Mouse (Mus musculus) liver, embryonic 16.5 days (tissue): ENCODE measurements around the gene Gpr108. TPM values are rescaled to one million over a fixed set of nuclear protein-coding genes. Genes with fewer than 3 reads are reported as not detected.

Experiments used
- ATAC-seq: fragments of 200-750 bp; cut with Nextera tagmentation; 2 replicates; pipeline ENCODE4 v1.8.0; 2017; ENCODE audit warnings: low read depth, mild to moderate bottlenecking, moderate number of reproducible peaks, moderate library complexity
- H3K27ac ChIP-seq: fragments of 300-500 bp; sonication (generic); 2 replicates; pipeline ENCODE4 v1.5.1; 2014; ENCODE audit warnings: mild to moderate bottlenecking, low read length
- H3K27me3 ChIP-seq: fragments of 300-500 bp; sonication (generic); 2 replicates; pipeline ENCODE4 v1.6.1; 2014; ENCODE audit warnings: low read depth, low read length, mixed read lengths; ENCODE audit not compliant: control insufficient read depth, insufficient read depth
- H3K36me3 ChIP-seq: fragments of 300-500 bp; sonication (generic); 2 replicates; pipeline ENCODE4 v1.6.1; 2014; ENCODE audit warnings: mild to moderate bottlenecking; ENCODE audit not compliant: control insufficient read depth, insufficient read depth
- H3K4me1 ChIP-seq: fragments of 300-500 bp; sonication (generic); 2 replicates; pipeline ENCODE4 v1.6.1; 2014; ENCODE audit warnings: low read depth, low read length, mixed read lengths; ENCODE audit not compliant: control insufficient read depth
- H3K4me2 ChIP-seq: fragments of 300-500 bp; sonication (generic); 2 replicates; pipeline ENCODE4 v1.6.1; 2014; ENCODE audit warnings: low read depth, low read length, mixed read lengths
- H3K4me3 ChIP-seq: fragments of 300-500 bp; sonication (generic); 2 replicates; pipeline ENCODE4 v1.5.1; 2014; ENCODE audit warnings: low read depth, mild to moderate bottlenecking, low read length
- H3K9ac ChIP-seq: fragments of 300-500 bp; sonication (generic); 2 replicates; pipeline ENCODE4 v1.6.1; 2014; ENCODE audit warnings: low read depth, low read length
- H3K9me3 ChIP-seq: fragments of 300-500 bp; sonication (generic); replicated peaks from 2 replicates; pipeline ENCODE4 v1.6.1; 2016; ENCODE audit warnings: low read length; ENCODE audit not compliant: control insufficient read depth
- WGBS: fragments of 180-500 bp; shearing (Covaris S2); extraction: QIAGEN DNeasy Blood & Tissue Kit; methylation state at CpG from one replicate; pipeline ENCODE4 v1.1.7; 2014; ENCODE audit not compliant: insufficient replicate concordance; 5-methylcytosine and 5-hydroxymethylcytosine counted together
- microRNA-seq: library from miRNA; unstranded; fragments of <30 nt; microRNA quantifications from one replicate; pipeline ENCODE4, GENCODE M21; 2016
- polyA plus RNA-seq: library from polyadenylated mRNA; unstranded; fragments of >200 nt; fragmentation: Nextera tagmentation; extraction: Ambion mirVana; gene quantifications from 2 replicates; pipeline ENCODE4 v1.2.1, GENCODE M21; 2015

Gene Gpr108
- polyA plus RNA-seq, 1 experiment from 2014 or later: 12.6 TPM

DNA sequence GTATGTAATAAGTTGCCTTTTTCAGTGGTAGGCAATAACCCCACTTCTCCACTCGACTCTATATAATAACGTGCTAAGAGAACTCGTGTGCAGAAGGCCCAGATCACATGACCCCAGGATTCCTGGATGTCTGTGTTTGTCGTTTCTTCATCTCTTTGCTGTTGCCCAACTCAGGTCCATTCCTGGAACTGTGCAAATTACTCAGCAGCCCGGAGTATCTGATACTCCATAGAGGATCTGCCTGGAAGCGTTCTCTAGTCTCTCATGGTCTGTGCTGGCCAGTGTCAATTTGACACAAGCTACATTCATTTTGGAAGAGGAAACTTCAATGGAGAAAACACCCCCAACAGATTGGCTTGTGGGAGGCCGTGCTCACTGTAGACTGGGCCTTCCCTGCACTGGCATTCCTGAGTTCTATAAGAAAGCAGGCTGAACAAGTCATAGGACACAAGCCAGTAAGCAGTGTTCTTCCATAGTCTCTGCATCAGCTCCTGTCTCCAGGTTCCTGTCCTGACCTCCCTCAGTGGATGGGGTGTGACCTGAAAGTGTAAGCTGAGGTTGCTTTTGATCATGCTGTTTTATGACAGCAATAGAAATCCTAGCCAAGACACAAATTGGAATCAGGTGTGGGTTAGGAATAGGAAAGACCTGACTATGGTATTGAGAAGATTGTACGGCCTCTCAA lies 52.8 kb downstream of the Gpr108 start:
- 53% methylated on average over 8 of the region's 8 CpGs for WGBS
- Histone ChIP-seq H3K27ac (no peak overlapping the region), H3K4me1 (no peaks in the 10 kb centered on the region; the same call in none of the 2 replicates), H3K9me3 (no peaks in the 10 kb centered on the region), H3K36me3 (no peaks in the 10 kb centered on the region), H3K4me3 (no peak overlapping the region), H3K27me3 (no peaks in the 10 kb centered on the region), H3K9ac (no peak overlapping the region), H3K4me2 (no peak overlapping the region)
- ATAC-seq: peak; percentile 43; the same call in 1 of the 2 replicates

DNA sequence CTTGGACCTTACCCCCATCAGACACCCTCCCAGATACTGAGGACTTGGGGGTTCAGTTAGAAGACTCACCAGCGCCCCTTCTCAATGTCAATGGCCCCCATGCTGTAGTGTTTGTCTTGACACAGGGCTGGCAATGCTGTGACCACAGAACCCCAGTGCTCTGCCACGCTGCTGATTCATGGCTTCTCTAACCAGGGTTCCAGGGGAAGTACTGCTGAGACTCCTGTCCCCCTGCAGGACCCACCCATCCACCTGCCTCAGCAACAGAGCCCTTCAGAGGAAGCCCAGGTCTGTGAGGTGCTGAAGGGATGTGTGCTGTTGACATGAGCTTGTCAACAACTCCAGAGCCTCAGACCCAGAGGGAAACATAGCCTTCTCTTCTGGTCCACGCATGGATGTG lies 53.5 kb downstream of the Gpr108 start:
- Histone ChIP-seq H3K9me3 (no peaks in the 10 kb centered on the region), H3K9ac (no peak overlapping the region), H3K27ac (no peak overlapping the region), H3K4me2 (no peak overlapping the region), H3K4me1 (no peaks in the 10 kb centered on the region; the same call in none of the 2 replicates), H3K4me3 (no peak overlapping the region), H3K27me3 (no peaks in the 10 kb centered on the region), H3K36me3 (no peaks in the 10 kb centered on the region)
- WGBS: 52% methylated on average over 3 of the region's 3 CpGs
- no peak for ATAC-seq

DNA sequence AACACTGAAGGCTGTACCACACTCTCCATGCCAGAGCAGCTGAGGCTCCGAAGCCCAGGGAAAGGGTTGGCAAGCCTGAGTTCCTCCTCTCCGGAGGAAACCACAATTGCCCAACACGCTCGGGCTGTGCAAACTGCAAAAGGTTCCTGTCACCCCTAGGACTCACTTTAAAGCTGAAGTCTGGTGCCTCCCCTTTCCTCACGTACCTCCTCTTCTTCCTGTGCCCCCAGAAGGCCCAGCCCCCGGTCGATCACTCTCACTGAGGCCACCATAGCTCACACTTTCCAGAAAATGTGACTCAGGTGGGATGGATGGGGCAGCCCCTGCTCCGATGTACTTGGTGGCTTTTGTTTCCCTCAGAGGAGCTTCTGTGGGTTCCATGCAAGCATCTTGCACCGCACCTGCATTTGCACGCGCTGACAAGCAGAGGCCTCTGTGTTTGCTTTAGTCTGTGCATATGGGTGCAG lies 54.2 kb downstream of the Gpr108 start, which contains the start of gene Tnfsf14:
Gene Tnfsf14, minus strand, starts transcription at position 137 of the 467 bp plus-strand sequence.
- Histone ChIP-seq H3K4me3 (peak within 1 kb of the TSS; percentile 35), H3K4me2 (peak within 1 kb of the TSS; percentile 19; the same call in 1 of the 2 replicates)
- peak; percentile 28; the same call in 1 of the 2 replicates for ATAC-seq

DNA sequence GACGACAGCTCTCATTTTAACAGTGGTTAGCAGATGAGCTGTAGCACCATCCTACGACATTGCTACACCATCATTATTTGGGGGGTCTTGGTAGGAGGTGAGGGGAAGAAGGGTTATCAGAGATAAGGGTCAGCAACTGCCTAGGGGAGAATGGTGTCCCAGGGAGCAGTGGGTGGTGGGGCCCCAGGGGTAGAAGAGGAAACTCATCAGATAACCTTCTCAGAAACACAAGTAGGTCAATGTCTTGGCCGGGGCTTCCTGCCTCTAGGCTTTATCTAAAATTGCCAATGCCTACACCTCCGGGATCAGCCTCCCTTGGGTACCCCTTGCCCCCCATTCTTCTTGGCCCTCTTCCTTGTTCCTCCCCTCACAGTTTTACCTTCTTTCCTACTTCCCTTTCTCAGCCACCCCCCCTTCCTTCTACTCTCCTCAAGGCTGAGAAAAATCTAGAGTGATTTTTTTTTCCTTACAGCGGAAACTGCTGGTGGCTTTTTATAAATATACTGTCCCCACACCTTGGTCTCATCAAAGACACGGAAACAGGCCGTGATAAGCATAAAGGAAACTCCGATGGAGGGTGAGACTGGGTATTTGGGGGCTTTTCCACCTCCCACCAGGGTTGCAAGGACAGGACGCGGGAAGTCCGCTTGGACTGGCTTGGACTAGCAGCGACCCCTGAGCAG lies 59.6 kb downstream of the Gpr108 start:
- Histone ChIP-seq H3K4me3 (no peak overlapping the region), H3K36me3 (no peaks in the 10 kb centered on the region), H3K9me3 (no peaks in the 10 kb centered on the region), H3K27ac (no peak overlapping the region), H3K9ac (no peak overlapping the region), H3K27me3 (no peaks in the 10 kb centered on the region), H3K4me1 (peaks cover 2% of the 10 kb centered on the region), H3K4me2 (peak overlapping the region; percentile 13; the same call in 1 of the 2 replicates)
- WGBS: 29% methylated on average over 12 of the region's 12 CpGs
- no peak for ATAC-seq

More for the DNA sequence above, 54.2 kb downstream of the Gpr108 start, which contains the start of gene Tnfsf14:
- H3K9me3 ChIP-seq: no peaks in the 10 kb centered on the region
- WGBS: 25% methylated on average over 11 of the region's 11 CpGs
- H3K27ac ChIP-seq: 0 out of 2 replicates have a peak within 1 kb of the TSS, but pooled peaks have one; percentile 28
- H3K27me3 ChIP-seq: no peaks in the 10 kb centered on the region
- H3K9ac ChIP-seq: peak within 1 kb of the TSS; percentile 17; the same call in 1 of the 2 replicates
- no peaks in the 10 kb centered on the region for H3K36me3 ChIP-seq
- no peaks in the 10 kb centered on the region; the same call in none of the 2 replicates for H3K4me1 ChIP-seq

DNA sequence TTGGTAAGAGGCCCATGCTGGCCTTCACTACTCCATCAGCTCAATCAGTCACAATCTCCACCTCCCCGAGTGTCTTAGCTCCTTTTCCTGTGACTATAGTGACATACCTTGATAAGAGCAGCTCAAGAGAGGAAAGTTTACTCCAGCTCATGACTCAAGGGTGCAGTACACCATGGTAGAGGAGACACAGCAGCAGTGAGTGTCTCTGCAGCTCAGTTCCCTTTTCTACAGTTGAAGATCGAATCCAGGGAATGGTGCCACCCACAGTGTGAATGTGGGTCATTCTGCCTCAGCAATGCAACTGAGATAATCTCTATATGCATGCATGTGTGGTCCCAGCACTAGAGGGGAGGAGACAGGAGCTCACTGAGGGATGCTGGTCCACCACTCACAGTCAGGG lies 62.6 kb downstream of the Gpr108 start:
- WGBS: 28% methylated on average over 2 of the region's 2 CpGs
- H3K9me3 ChIP-seq: no peaks in the 10 kb centered on the region
- H3K27ac ChIP-seq: no peak overlapping the region
- H3K27me3 ChIP-seq: no peaks in the 10 kb centered on the region
- H3K4me2 ChIP-seq: no peak overlapping the region
- H3K36me3 ChIP-seq: no peaks in the 10 kb centered on the region
- no peak overlapping the region for H3K4me3 ChIP-seq
- no peak for ATAC-seq
- no peak overlapping the region for H3K9ac ChIP-seq
- peaks cover 2% of the 10 kb centered on the region for H3K4me1 ChIP-seq

Small RNA genes lying within 50 kb of the gene (microRNA-seq; reads per million reads assigned to microRNA genes)
- not detected for gene Mir6978

Other genes starting within 250 kb of the Gpr108 start
- gene Pspn, start 248.4 kb downstream of the Gpr108 start, polyA plus RNA-seq: not detected in 2 replicates
- gene Gtf2f1, start 237.2 kb downstream of the Gpr108 start, polyA plus RNA-seq: 45.4 and 47.0 TPM in 2 replicates
- gene Gm17949, start 237.0 kb downstream of the Gpr108 start, polyA plus RNA-seq: 0.13 and 0.21 TPM in 2 replicates
- 9.6 and 11.1 TPM in 2 replicates for gene Khsrp, start 216.9 kb downstream of the Gpr108 start, polyA plus RNA-seq
- not detected in 2 replicates for gene Slc25a41, start 206.8 kb downstream of the Gpr108 start, polyA plus RNA-seq
- 12.1 and 13.1 TPM in 2 replicates for gene Crb3, start 189.3 kb downstream of the Gpr108 start, polyA plus RNA-seq
- 4.4 and 7.0 TPM in 2 replicates for gene Slc25a23, start 188.6 kb downstream of the Gpr108 start, polyA plus RNA-seq
- gene Dennd1c, start 169.9 kb downstream of the Gpr108 start, polyA plus RNA-seq: 4.0 and 4.3 TPM in 2 replicates
- 0.36 and 0.60 TPM in 2 replicates for gene Tubb4a, start 160.7 kb downstream of the Gpr108 start, polyA plus RNA-seq
- gene Tnfsf9, start 143.1 kb downstream of the Gpr108 start, polyA plus RNA-seq: 0.48 and 0.67 TPM in 2 replicates
- gene Cd70, start 98.7 kb downstream of the Gpr108 start, polyA plus RNA-seq: not detected in 2 replicates
- gene Tnfsf14, start 54.3 kb downstream of the Gpr108 start, polyA plus RNA-seq: 1.3 and 1.4 TPM in 2 replicates
- 494 and 609 TPM in 2 replicates for gene C3, start 20.3 kb downstream of the Gpr108 start, polyA plus RNA-seq
- gene Trip10, start 1.0 kb upstream of the Gpr108 start, polyA plus RNA-seq: 10.4 TPM in 2 replicates
- gene Vav1, start 30.7 kb upstream of the Gpr108 start, polyA plus RNA-seq: 13.7 and 14.4 TPM in 2 replicates
- 28.7 and 29.4 TPM in 2 replicates for gene Adgre1, start 110.2 kb upstream of the Gpr108 start, polyA plus RNA-seq